Mouse (Mus musculus) bone marrow, adult 2 months (tissue): ENCODE results near the gene Pimreg.

ENCODE experiments used
- CTCF ChIP-seq: fragments of 200-500 bp; IDR thresholded peaks from 2 replicates; pipeline ENCODE4 v1.5.1; 2011; ENCODE audit warnings: low read length, control low read depth; ENCODE audit not compliant: control insufficient read depth, insufficient read depth
- POLR2A ChIP-seq: fragments of 200-500 bp; IDR thresholded peaks from 2 replicates; pipeline ENCODE4 v1.6.1; 2011; ENCODE audit warnings: low read depth, mild to moderate bottlenecking, control low read depth, low read length, borderline replicate concordance; ENCODE audit not compliant: control insufficient read depth

DNA sequence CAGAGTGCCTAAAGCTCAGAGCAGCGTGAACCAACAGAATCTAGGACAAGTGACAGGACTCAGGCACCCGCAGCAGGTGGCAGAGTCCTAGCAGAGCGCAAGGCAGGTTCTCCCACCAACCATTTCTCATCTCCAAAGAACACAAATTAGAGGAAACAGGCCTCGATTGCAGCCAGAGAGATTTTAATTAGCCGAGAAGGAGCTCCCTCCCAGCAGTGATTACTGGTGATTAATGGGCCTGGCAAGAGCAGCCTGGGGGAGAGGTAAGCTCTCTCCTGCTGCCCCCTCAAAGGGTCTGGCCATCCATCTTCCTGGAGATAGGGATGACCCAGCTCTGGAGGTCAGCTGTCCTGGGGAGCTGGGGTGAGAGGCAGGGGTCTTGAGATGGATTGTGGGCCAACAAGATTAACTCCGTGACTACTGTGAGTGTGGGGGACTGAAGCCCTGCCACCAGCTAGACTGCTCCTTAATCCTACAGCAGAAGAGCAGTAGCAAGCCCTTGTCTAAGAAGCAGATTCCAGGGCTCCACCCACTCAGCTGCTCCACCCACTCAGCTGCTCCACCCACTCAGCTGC is 30.6 kb downstream of the Pimreg start:
- TF ChIP-seq POLR2A = no peak
- TF ChIP-seq CTCF = no peak
